Mouse (Mus musculus) thymus, adult 2 months (tissue): Measurements from ENCODE around the gene Hoxb8.

ENCODE experiments used
- CTCF ChIP-seq: fragments of 200-500 bp; IDR thresholded peaks from 2 replicates; pipeline ENCODE4 v1.5.1; 2012; ENCODE audit warnings: mild to moderate bottlenecking, control low read depth, low read length, moderate library complexity, borderline replicate concordance; ENCODE audit not compliant: control insufficient read depth, poor library complexity, insufficient read depth; ENCODE audit errors: extremely low read depth
- POLR2A ChIP-seq: fragments of 200-500 bp; IDR thresholded peaks from 2 replicates; pipeline ENCODE4 v1.6.1; 2012; ENCODE audit warnings: mild to moderate bottlenecking, low read length, control low read depth, moderate library complexity; ENCODE audit not compliant: control insufficient read depth, poor library complexity, insufficient read depth; ENCODE audit errors: extremely low read depth

DNA sequence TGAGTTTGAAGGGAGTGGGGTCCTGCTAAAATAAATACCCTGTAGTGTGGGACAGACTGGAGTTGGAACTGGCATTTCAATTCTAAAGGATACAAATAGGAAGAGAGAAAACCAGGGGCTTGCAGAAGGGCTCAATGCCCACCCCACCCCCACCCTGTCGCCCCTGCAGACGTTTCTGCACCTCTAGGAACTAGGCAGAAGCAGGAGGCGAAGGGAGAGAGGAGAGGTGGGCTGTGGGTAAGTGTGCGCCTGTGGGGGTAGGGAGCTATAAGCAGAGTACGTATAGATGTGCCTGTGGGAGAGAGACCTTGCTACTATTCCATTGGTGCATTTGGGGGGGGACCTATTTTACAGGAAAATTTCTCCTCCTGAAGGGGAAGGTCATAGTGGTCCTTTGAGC is 46.0 kb downstream of the Hoxb8 start:
- TF ChIP-seq CTCF (no peak), POLR2A (no peak)
